Mouse (Mus musculus) kidney, adult 2 months (tissue): ENCODE measurements around the gene Sec1.

Experiments
- CTCF ChIP-seq: fragments of 200-500 bp; conservative IDR thresholded peaks from 2 replicates; pipeline ENCODE4 v1.5.1; 2011; ENCODE audit warnings: low read depth, mild to moderate bottlenecking, control low read depth, low read length, moderate library complexity, mixed read lengths; ENCODE audit not compliant: insufficient read depth, insufficient read length
- POLR2A ChIP-seq: fragments of 200-500 bp; IDR thresholded peaks from one replicate; pipeline ENCODE4 v1.6.1; 2011; ENCODE audit warnings: low read depth, low read length, control low read depth

- TF ChIP-seq POLR2A (no peak), CTCF (no peak)
Measured at GRCm38 (mm10) chr7:45701072-45701471, 6.9 kb upstream of the Sec1 start.
